Mouse (Mus musculus): Measurements from ENCODE around the gene Pi4k2a. TPM values are rescaled to one million over a fixed set of nuclear protein-coding genes. Genes with fewer than 3 reads are reported as not detected.

The Pi4k2a gene
- total RNA-seq, 2 experiments from 2014 or later, result 37.5 to 42.3 TPM

- DNase-seq (ENCODE audit: low spot score in 2 of 2), result no peak
These were observed 67.4 kb downstream of the Pi4k2a start for GRCm38 (mm10) chr19:42157493-42158237.

GRCm38 (mm10) chr19:42158246-42159017 is 68.2 kb downstream of the Pi4k2a start:
- DNase-seq (ENCODE audit: low spot score in 2 of 2), result no peak

GRCm38 (mm10) chr19:42163764-42164163 is 73.5 kb downstream of the Pi4k2a start, which contains the start of gene Zfyve27:
Gene Zfyve27, plus strand, starts transcription at chr19:42163951.
- DNase-seq (ENCODE audit: low spot score in 2 of 2), result no peak

- DNase-seq (ENCODE audit: low spot score in 2 of 2), result no peak
These were observed 73.9 kb downstream of the Pi4k2a start for GRCm38 (mm10) chr19:42164188-42164587.

- DNase-seq (ENCODE audit: low spot score in 2 of 2), result peak; percentile 78 to 83
These were observed 75.9 kb downstream of the Pi4k2a start for GRCm38 (mm10) chr19:42166130-42166529.

- DNase-seq (ENCODE audit: low spot score in 2 of 2), result no peak
These were observed 76.5 kb downstream of the Pi4k2a start for GRCm38 (mm10) chr19:42166766-42167165.

GRCm38 (mm10) chr19:42167489-42167888 is 77.2 kb downstream of the Pi4k2a start:
- DNase-seq (ENCODE audit: low spot score in 2 of 2), result no peak

GRCm38 (mm10) chr19:42169322-42169975 is 79.2 kb downstream of the Pi4k2a start:
- DNase-seq (ENCODE audit: low spot score in 2 of 2), result no peak

- DNase-seq (ENCODE audit: low spot score in 2 of 2), result peak; percentile 78 to 79
These were observed 80.0 kb downstream of the Pi4k2a start for GRCm38 (mm10) chr19:42170025-42170969.

Other genes with a start within 250 kb of the Pi4k2a start
- gene Frat2, start 242.3 kb upstream of the Pi4k2a start, total RNA-seq (2021), result 1 to 10 TPM; 7.5 to 9.3 TPM
- gene Rrp12, start 194.3 kb upstream of the Pi4k2a start, total RNA-seq (2021), result 10 to 100 TPM; 13.2 to 13.4 TPM
- gene Pgam1, start 178.5 kb upstream of the Pi4k2a start, total RNA-seq (2021), result 100 to 1,000 TPM; 411 to 420 TPM
- 10 to 100 TPM; 30.1 to 33.8 TPM for gene Exosc1, start 157.0 kb upstream of the Pi4k2a start, total RNA-seq (2021)
- gene Zdhhc16, start 157.0 kb upstream of the Pi4k2a start, total RNA-seq (2021), result 10 to 100 TPM; 43.4 to 48.4 TPM
- gene Mms19, start 109.3 kb upstream of the Pi4k2a start, total RNA-seq (2021), result 10 to 100 TPM; 34.3 to 44.5 TPM
- gene Ubtd1, start 108.7 kb upstream of the Pi4k2a start, total RNA-seq (2021), result 10 to 100 TPM; 21.6 to 22.4 TPM
- gene Ankrd2, start 54.5 kb upstream of the Pi4k2a start, total RNA-seq (2021), result 1 to 10 TPM in 1 of 2 experiments, under 1 TPM in 1; 0.36 to 2.8 TPM
- 10 to 100 TPM; 21.5 to 22.6 TPM for gene Hoga1, start 44.9 kb upstream of the Pi4k2a start, total RNA-seq (2021)
- 1 to 10 TPM; 1.5 to 1.6 TPM for gene 4933411K16Rik, start 38.2 kb upstream of the Pi4k2a start, total RNA-seq (2021)
- 10 to 100 TPM; 15.0 to 16.0 TPM for gene Morn4, start 4.1 kb upstream of the Pi4k2a start, total RNA-seq (2021)
- 10 to 100 TPM; 15.1 to 15.3 TPM for gene Avpi1, start 38.6 kb downstream of the Pi4k2a start, total RNA-seq (2021)
- 10 to 100 TPM; 45.5 to 47.2 TPM for gene Marveld1, start 56.9 kb downstream of the Pi4k2a start, total RNA-seq (2021)
- 10 to 100 TPM; 61.4 to 63.9 TPM for gene Zfyve27, start 73.5 kb downstream of the Pi4k2a start, total RNA-seq (2021)
- 1 to 10 TPM; 6.2 to 6.9 TPM for gene Sfrp5, start 111.8 kb downstream of the Pi4k2a start, total RNA-seq (2021)
- 1 to 10 TPM; 2.3 to 3.4 TPM for gene Golga7b, start 157.1 kb downstream of the Pi4k2a start, total RNA-seq (2021)

Data from adrenal gland, postnatal 4 days (tissue).